Mouse (Mus musculus): ENCODE data around the gene Cfap298. TPM values are rescaled to one million over a fixed set of nuclear protein-coding genes. Genes with fewer than 3 reads are reported as not detected.

Gene Cfap298
- 21.6 and 27.4 TPM in 2 replicates for polyA plus RNA-seq (2012; rRNA removed; ENCODE audit: low replicate concordance)

GRCm38 (mm10) chr16:90934687-90935328 lies at the start of gene Cfap298:
TSS of gene Cfap298 (minus strand) at chr16:90935114.

Other genes with a start within 250 kb of the Cfap298 start
- 9.0 and 10.1 TPM in 2 replicates for gene Mis18a, start 207.7 kb downstream of the Cfap298 start, polyA plus RNA-seq (2012; rRNA removed; ENCODE audit: low replicate concordance)
- gene Mrap, start 196.9 kb downstream of the Cfap298 start, polyA plus RNA-seq (2012; rRNA removed; ENCODE audit: low replicate concordance), result 0.68 and 15.7 TPM in 2 replicates
- gene Urb1, start 124.7 kb downstream of the Cfap298 start, polyA plus RNA-seq (2012; rRNA removed; ENCODE audit: low replicate concordance), result 0.96 and 1.9 TPM in 2 replicates
- 0.38 and 1.4 TPM in 2 replicates for gene Eva1c, start 108.4 kb downstream of the Cfap298 start, polyA plus RNA-seq (2012; rRNA removed; ENCODE audit: low replicate concordance)
- 14.4 and 20.1 TPM in 2 replicates for gene Synj1, start 76.2 kb upstream of the Cfap298 start, polyA plus RNA-seq (2012; rRNA removed; ENCODE audit: low replicate concordance)
- 3.7 and 4.9 TPM in 2 replicates for gene Paxbp1, start 109.4 kb upstream of the Cfap298 start, polyA plus RNA-seq (2012; rRNA removed; ENCODE audit: low replicate concordance)
- gene 4932438H23Rik, start 160.0 kb upstream of the Cfap298 start, polyA plus RNA-seq (2012; rRNA removed; ENCODE audit: low replicate concordance), result 0.37 and 1.4 TPM in 2 replicates

Data from duodenum, adult 2 months (tissue).